Mouse (Mus musculus) heart, embryonic 12.5 days (tissue): ENCODE data around the gene Vrk3. TPM values are rescaled to one million over a fixed set of nuclear protein-coding genes. Genes with fewer than 3 reads are reported as not detected.
A peak's percentile ranks its signal among the peaks of the same experiment; 100 is the strongest.
"Not testable (repeated sequence)": the region's sequence is repeated elsewhere in the genome, so short reads cannot be mapped to it uniquely, and the experiment has no call there.

Experiments used
- ATAC-seq: fragments of 200-750 bp; cut with Nextera tagmentation; 2 replicates; pipeline ENCODE4 v1.8.0; 2017; ENCODE audit warnings: moderate TSS enrichment, moderate library complexity; ENCODE audit not compliant: insufficient number of reproducible peaks, low FRiP score
- H3K27ac ChIP-seq: fragments of 300-500 bp; sonication (generic); 2 replicates; pipeline ENCODE4 v1.5.1; 2016; ENCODE audit warnings: mild to moderate bottlenecking, moderate library complexity; ENCODE audit not compliant: poor library complexity, severe bottlenecking
- H3K27me3 ChIP-seq: fragments of 300-500 bp; sonication (generic); replicated peaks from 2 replicates; pipeline ENCODE4 v1.6.1; 2016; ENCODE audit warnings: mild to moderate bottlenecking, moderate library complexity
- H3K36me3 ChIP-seq: fragments of 300-500 bp; sonication (generic); 2 replicates; pipeline ENCODE4 v1.6.1; 2016; ENCODE audit warnings: mild to moderate bottlenecking, moderate library complexity
- H3K4me1 ChIP-seq: fragments of 300-500 bp; sonication (generic); replicated peaks from 2 replicates; pipeline ENCODE4 v1.6.1; 2016; ENCODE audit warnings: mild to moderate bottlenecking
- H3K4me2 ChIP-seq: fragments of 300-500 bp; sonication (generic); 2 replicates; pipeline ENCODE4 v1.6.1; 2016; ENCODE audit warnings: mild to moderate bottlenecking, moderate library complexity
- H3K4me3 ChIP-seq: fragments of 300-500 bp; sonication (generic); 2 replicates; pipeline ENCODE4 v1.5.1; 2016; ENCODE audit warnings: mild to moderate bottlenecking
- H3K9ac ChIP-seq: fragments of 300-500 bp; sonication (generic); 2 replicates; pipeline ENCODE4 v1.6.1; 2016; ENCODE audit warnings: mild to moderate bottlenecking, moderate library complexity
- H3K9me3 ChIP-seq: fragments of 300-500 bp; sonication (generic); replicated peaks from 2 replicates; pipeline ENCODE4 v1.6.1; 2016; ENCODE audit warnings: mild to moderate bottlenecking, moderate library complexity
- WGBS: fragments of 180-500 bp; shearing (Covaris S2); methylation state at CpG from one replicate; pipeline ENCODE4 v1.1.7; 2016; 5-methylcytosine and 5-hydroxymethylcytosine counted together
- polyA plus RNA-seq: library from polyadenylated mRNA; unstranded; fragments of >200 nt; fragmentation: Nextera tagmentation; extraction: Ambion mirVana; gene quantifications from 2 replicates; pipeline ENCODE4 v1.2.1, GENCODE M21; 2016

The Vrk3 gene
- polyA plus RNA-seq: 29.4 and 32.2 TPM in 2 replicates

- under 1% methylated on average over 44 of the region's 44 CpGs for WGBS
- Histone ChIP-seq H3K4me2 (peak within 1 kb of the TSS; percentile 88), H3K27me3 (no peaks in the 10 kb centered on the region), H3K9ac (peak within 1 kb of the TSS; percentile 75), H3K27ac (peak within 1 kb of the TSS; percentile 94), H3K4me1 (peaks cover 20% of the 10 kb centered on the region), H3K4me3 (peak within 1 kb of the TSS; percentile 62), H3K36me3 (peaks cover 19% of the 10 kb centered on the region), H3K9me3 (no peaks in the 10 kb centered on the region)
- ATAC-seq: peak; percentile 98
Measured at GRCm38 (mm10) chr7:44748101-44749044, at the start of gene Vrk3. Gene Vrk3 (plus strand): TSS chr7:44748413.

- Histone ChIP-seq H3K4me1 (peaks cover 11% of the 10 kb centered on the region), H3K36me3 (no peaks in the 10 kb centered on the region), H3K27ac (no peak overlapping the region), H3K27me3 (peaks cover 12% of the 10 kb centered on the region), H3K4me3 (no peak overlapping the region), H3K9me3 (peaks cover 7% of the 10 kb centered on the region; the same call in 1 of the 2 replicates), H3K9ac (no peak overlapping the region), H3K4me2 (no peak overlapping the region)
- 4% methylated on average over 6 of the region's 6 CpGs for WGBS
- ATAC-seq: no peak
Measured at GRCm38 (mm10) chr7:44701921-44702320, 46.3 kb upstream of the Vrk3 start.

GRCm38 (mm10) chr7:44702985-44703384 lies 45.2 kb upstream of the Vrk3 start:
- Histone ChIP-seq H3K9ac (no peak overlapping the region), H3K4me2 (no peak overlapping the region), H3K27me3 (peaks cover 8% of the 10 kb centered on the region), H3K27ac (no peak overlapping the region), H3K9me3 (peaks cover 7% of the 10 kb centered on the region; the same call in 1 of the 2 replicates), H3K4me1 (no peaks in the 10 kb centered on the region), H3K4me3 (no peak overlapping the region), H3K36me3 (no peaks in the 10 kb centered on the region)
- no peak for ATAC-seq
- 67% methylated on average over 8 of the region's 8 CpGs for WGBS

- Histone ChIP-seq H3K4me2 (no peak overlapping the region), H3K36me3 (no peaks in the 10 kb centered on the region), H3K4me1 (no peaks in the 10 kb centered on the region), H3K9me3 (peaks cover 7% of the 10 kb centered on the region; the same call in 1 of the 2 replicates), H3K27ac (no peak overlapping the region), H3K9ac (no peak overlapping the region), H3K4me3 (no peak overlapping the region), H3K27me3 (no peaks in the 10 kb centered on the region; the same call in 1 of the 2 replicates)
- 59% methylated on average over 3 of the region's 3 CpGs for WGBS
- ATAC-seq: no peak
Measured at GRCm38 (mm10) chr7:44704363-44704762, 43.9 kb upstream of the Vrk3 start.

- no peaks in the 10 kb centered on the region for H3K4me1 ChIP-seq
- no peaks in the 10 kb centered on the region; the same call in 1 of the 2 replicates for H3K27me3 ChIP-seq
- H3K4me2 ChIP-seq: no peak overlapping the region
- no peak overlapping the region for H3K4me3 ChIP-seq
- no peak overlapping the region for H3K27ac ChIP-seq
- no peak for ATAC-seq
- peaks cover 9% of the 10 kb centered on the region; the same call in 1 of the 2 replicates for H3K9me3 ChIP-seq
- WGBS: 85% methylated on average over 4 of the region's 4 CpGs
- H3K9ac ChIP-seq: no peak overlapping the region
- H3K36me3 ChIP-seq: no peaks in the 10 kb centered on the region
Measured at GRCm38 (mm10) chr7:44705086-44705485, 43.1 kb upstream of the Vrk3 start.

- H3K9ac ChIP-seq: no peak overlapping the region
- no peak for ATAC-seq
- no peak overlapping the region for H3K4me3 ChIP-seq
- no peaks in the 10 kb centered on the region for H3K36me3 ChIP-seq
- no peak overlapping the region for H3K4me2 ChIP-seq
- no peaks in the 10 kb centered on the region for H3K4me1 ChIP-seq
- peaks cover 10% of the 10 kb centered on the region; the same call in 1 of the 2 replicates for H3K9me3 ChIP-seq
- no peaks in the 10 kb centered on the region for H3K27me3 ChIP-seq
- no peak overlapping the region for H3K27ac ChIP-seq
Measured at GRCm38 (mm10) chr7:44706322-44706721, 41.9 kb upstream of the Vrk3 start.

DNA sequence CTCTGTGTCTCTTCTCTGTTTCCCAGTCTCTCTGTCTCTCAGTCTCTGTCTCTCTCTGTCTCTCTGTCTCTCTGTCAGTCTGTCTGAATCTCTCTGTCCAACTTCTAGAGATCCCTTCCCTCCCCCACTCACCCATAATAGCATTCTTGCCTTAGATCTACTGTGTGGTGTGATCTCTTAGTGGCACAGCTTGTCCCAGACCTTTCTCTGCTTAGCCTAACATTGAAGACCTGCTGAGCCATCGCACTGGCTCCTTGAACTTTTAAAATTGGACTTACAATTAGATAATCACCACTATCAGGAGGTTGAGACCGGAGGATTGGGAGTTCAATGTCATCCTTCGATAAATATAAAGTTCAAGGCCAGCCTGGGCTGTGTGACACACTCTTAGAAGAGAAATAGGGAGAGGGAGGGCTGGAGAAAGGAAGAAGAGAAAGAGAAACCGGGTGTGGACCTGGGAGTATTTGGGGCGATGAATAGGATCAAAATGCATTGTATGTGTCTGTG lies 41.0 kb upstream of the Vrk3 start:
- no peak overlapping the region for H3K27ac ChIP-seq
- H3K9ac ChIP-seq: no peak overlapping the region
- no peak for ATAC-seq
- H3K9me3 ChIP-seq: peaks cover 10% of the 10 kb centered on the region; the same call in 1 of the 2 replicates
- no peak overlapping the region for H3K4me2 ChIP-seq
- no peak overlapping the region for H3K4me3 ChIP-seq
- no peaks in the 10 kb centered on the region for H3K4me1 ChIP-seq
- H3K36me3 ChIP-seq: no peaks in the 10 kb centered on the region
- H3K27me3 ChIP-seq: no peaks in the 10 kb centered on the region
- 82% methylated on average over 5 of the region's 5 CpGs for WGBS

DNA sequence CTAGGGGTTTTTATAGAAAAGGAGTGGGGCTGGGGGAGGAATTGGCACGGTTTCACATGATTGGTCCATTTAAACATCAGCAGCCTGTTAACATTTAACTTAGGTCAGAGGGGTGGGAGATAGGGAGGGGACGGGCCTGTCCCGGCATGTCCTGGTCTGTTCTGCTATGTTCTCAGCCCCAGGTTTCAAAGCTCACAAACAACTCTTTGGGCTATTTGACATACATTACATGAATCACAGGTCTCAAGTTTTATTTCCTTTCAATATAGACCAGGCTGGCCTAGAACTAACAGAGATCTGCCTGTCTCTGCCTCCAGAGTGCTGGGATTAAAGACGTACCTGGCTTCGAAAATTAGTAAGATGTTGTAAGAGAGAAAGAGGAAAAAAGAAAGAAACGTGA lies 40.1 kb upstream of the Vrk3 start:
- not testable (repeated sequence) for H3K4me1 ChIP-seq, H3K4me2 ChIP-seq, H3K27ac ChIP-seq, H3K9ac ChIP-seq, H3K27me3 ChIP-seq, H3K4me3 ChIP-seq, H3K36me3 ChIP-seq, ATAC-seq
- 76% methylated on average over 6 of the region's 6 CpGs for WGBS
- H3K9me3 ChIP-seq: peaks cover 10% of the 10 kb centered on the region; the same call in 1 of the 2 replicates

GRCm38 (mm10) chr7:44708574-44708973 lies 39.6 kb upstream of the Vrk3 start, which contains the start of gene Izumo2:
Gene Izumo2 (plus strand): TSS chr7:44708742.
- H3K27me3 ChIP-seq: 0 out of 2 replicates have a peak, but pooled peaks cover 5% of the 10 kb centered on the region
- H3K9me3 ChIP-seq: peaks cover 10% of the 10 kb centered on the region; the same call in 1 of the 2 replicates
- H3K4me1 ChIP-seq: no peaks in the 10 kb centered on the region
- H3K27ac ChIP-seq: no peak within 1 kb of the TSS
- H3K4me2 ChIP-seq: no peak within 1 kb of the TSS
- no peak within 1 kb of the TSS for H3K9ac ChIP-seq
- H3K4me3 ChIP-seq: no peak within 1 kb of the TSS
- 74% methylated on average over 14 of the region's 14 CpGs for WGBS
- ATAC-seq: no peak
- H3K36me3 ChIP-seq: no peaks in the 10 kb centered on the region

GRCm38 (mm10) chr7:44709881-44710280 lies 38.3 kb upstream of the Vrk3 start:
- no peak for ATAC-seq
- 83% methylated on average over 5 of the region's 5 CpGs for WGBS
- no peak overlapping the region for H3K4me3 ChIP-seq
- H3K36me3 ChIP-seq: no peaks in the 10 kb centered on the region
- H3K4me1 ChIP-seq: no peaks in the 10 kb centered on the region
- no peak overlapping the region for H3K4me2 ChIP-seq
- H3K27me3 ChIP-seq: 0 out of 2 replicates have a peak, but pooled peaks cover 5% of the 10 kb centered on the region
- no peak overlapping the region for H3K9ac ChIP-seq
- peaks cover 10% of the 10 kb centered on the region; the same call in 1 of the 2 replicates for H3K9me3 ChIP-seq
- H3K27ac ChIP-seq: no peak overlapping the region

- Histone ChIP-seq H3K27ac (no peak overlapping the region), H3K9me3 (no peaks in the 10 kb centered on the region), H3K4me1 (no peaks in the 10 kb centered on the region), H3K4me2 (no peak overlapping the region), H3K9ac (no peak overlapping the region), H3K4me3 (no peak overlapping the region), H3K27me3 (peaks cover 31% of the 10 kb centered on the region), H3K36me3 (no peaks in the 10 kb centered on the region)
- WGBS: 71% methylated on average over 5 of the region's 5 CpGs
- no peak for ATAC-seq
Measured at GRCm38 (mm10) chr7:44722058-44722457, 26.2 kb upstream of the Vrk3 start.
